Comparison of ENCODE assay signal across 8 mouse cellular contexts in genomic region chr1:30872836-30873540, GRCm38 (mm10). TPM values are rescaled to one million over a fixed set of nuclear protein-coding genes. Genes with fewer than 3 reads are reported as not detected.
DNase-seq lines count a peak whose midpoint lies in the region; ATAC-seq and TF ChIP-seq lines count a peak whose summit lies in the region.

No protein-coding gene starts in this region.

- H3K9ac ChIP-seq in kidney, postnatal 0 days (ENCODE audit: low read depth, low read length), result peak overlapping the region; percentile 96
- peak overlapping the region; percentile 95 for H3K9ac ChIP-seq in lung, embryonic 16.5 days (ENCODE audit: low read length)

- no peaks in the 10 kb centered on the region for H3K36me3 ChIP-seq in kidney, postnatal 0 days (ENCODE audit: insufficient read depth, low read length)
- H3K36me3 ChIP-seq in lung, embryonic 16.5 days (ENCODE audit: control insufficient read depth, insufficient read depth, low read length), result no peaks in the 10 kb centered on the region

- peak overlapping the region; percentile 78 for H3K27ac ChIP-seq in brown adipose tissue, adult 24 weeks (replicated peaks; ENCODE audit: low read depth, low read length)
- peak overlapping the region; percentile 98 for H3K27ac ChIP-seq in kidney, postnatal 0 days
- H3K27ac ChIP-seq in lung, embryonic 16.5 days (ENCODE audit: low read length), result peak overlapping the region; percentile 97

- H3K4me2 ChIP-seq in kidney, postnatal 0 days (ENCODE audit: low read length), result peak overlapping the region; percentile 62
- peak overlapping the region; percentile 66 for H3K4me2 ChIP-seq in lung, embryonic 16.5 days (ENCODE audit: low read depth, low read length)

- DNase-seq in right cerebral cortex, postnatal 14 days, result peak; percentile 45
- DNase-seq in right cerebral cortex, adult 18-20 months, result no peak
- peak; percentile 70 for DNase-seq in kidney, postnatal 0 days (ENCODE audit: low spot score)
- peak; percentile 55 for DNase-seq in retina, embryonic 14.5 days (ENCODE audit: low spot score)
- no peak for DNase-seq in urinary bladder, postnatal 4 days (ENCODE audit: low spot score in 2 of 2)

- H3K9me3 ChIP-seq in kidney, postnatal 0 days (replicated peaks; ENCODE audit: low read length), result no peaks in the 10 kb centered on the region
- no peaks in the 10 kb centered on the region for H3K9me3 ChIP-seq in lung, embryonic 16.5 days (ENCODE audit: control insufficient read depth, low read length)

- no peaks in the 10 kb centered on the region for H3K27me3 ChIP-seq in kidney, postnatal 0 days (ENCODE audit: insufficient read depth, low read length)
- no peaks in the 10 kb centered on the region for H3K27me3 ChIP-seq in lung, embryonic 16.5 days (ENCODE audit: control insufficient read depth, insufficient read depth, low read depth, low read length)

- no peak for TF ChIP-seq CTCF in kidney, postnatal 0 days (IDR thresholded peaks at IDR 0.05; ENCODE audit: low read depth)

- H3K4me1 ChIP-seq in brown adipose tissue, adult 24 weeks (ENCODE audit: control insufficient read depth, insufficient read depth, insufficient read length, low read length), result no peaks in the 10 kb centered on the region; the same call in 1 of the 2 replicates
- peaks cover 5% of the 10 kb centered on the region; the same call in 1 of the 2 replicates for H3K4me1 ChIP-seq in kidney, postnatal 0 days (replicated peaks; ENCODE audit: insufficient read depth, low read length)
- peaks cover 10% of the 10 kb centered on the region; the same call in 1 of the 2 replicates for H3K4me1 ChIP-seq in lung, embryonic 16.5 days (replicated peaks; ENCODE audit: control insufficient read depth, insufficient read depth, low read length)

- peak; percentile 42 for ATAC-seq in frontal cortex, adult (ENCODE audit: low TSS enrichment)
- ATAC-seq in kidney, postnatal 0 days (replicated peaks; ENCODE audit: low FRiP score, low read depth), result peak; percentile 79
- peak; percentile 75 for ATAC-seq in lung, embryonic 16.5 days (ENCODE audit: low read depth)

- H3K4me3 ChIP-seq in brown adipose tissue, adult 24 weeks (ENCODE audit: insufficient read depth, low read depth, low read length), result peak overlapping the region; percentile 98
- peak overlapping the region; percentile 83 for H3K4me3 ChIP-seq in kidney, postnatal 0 days (replicated peaks; ENCODE audit: low read depth, low read length)
- peak overlapping the region; percentile 97 for H3K4me3 ChIP-seq in lung, embryonic 16.5 days (ENCODE audit: low read length)

- WGBS in kidney, postnatal 0 days, result under 1% methylated on average over 73 of the region's 79 CpGs
- under 1% methylated on average over 29 of the region's 79 CpGs for WGBS in lung, embryonic 16.5 days

RNA-seq across cellular contexts. Expression of gene Phf3, which starts 0.7 kb away (rescaled TPM):
- polyA plus RNA-seq in brown adipose tissue, adult 24 weeks (2012; ENCODE audit: insufficient read depth, insufficient read length, missing spikeins), result 29.0 and 36.1 TPM in 2 replicates
- 29.8 and 30.9 TPM in 2 replicates for polyA plus RNA-seq in kidney, postnatal 0 days (2015; fragmentation: Nextera tagmentation; extraction: Ambion mirVana)
- polyA plus RNA-seq in lung, embryonic 16.5 days (2015; fragmentation: Nextera tagmentation; extraction: Ambion mirVana), result 27.7 and 29.4 TPM in 2 replicates

Comparison
In these comparisons a context has a peak if more than half of its experiments do, and no peak if none do; other contexts are left out.
1. DNase-seq: peak in right cerebral cortex, postnatal 14 days (single experiment), kidney, postnatal 0 days (single experiment) and retina, embryonic 14.5 days (single experiment); none in right cerebral cortex, adult 18-20 months (single experiment) and urinary bladder, postnatal 4 days (0 of 2).
2. Peak in every context shown above with its lines, with median percentiles within 50 percentile points of each other: H3K27ac ChIP-seq, H3K4me3 ChIP-seq and ATAC-seq.